Mouse (Mus musculus): ENCODE measurements around the gene Ak5. TPM values are rescaled to one million over a fixed set of nuclear protein-coding genes. Genes with fewer than 3 reads are reported as not detected.

Gene Ak5
- polyA plus RNA-seq, 1 experiment from 2014 or later = 0.09 TPM

GRCm38 (mm10) chr3:152442795-152443194 lies 225.4 kb downstream of the Ak5 start:
- Histone ChIP-seq H3K9me3 (replicated peaks; ENCODE audit: control insufficient read depth, low read length) (no peaks in the 10 kb centered on the region), H3K9ac (ENCODE audit: low read depth, low read length) (no peak overlapping the region), H3K36me3 (ENCODE audit: control insufficient read depth, insufficient read depth) (no peaks in the 10 kb centered on the region), H3K4me1 (ENCODE audit: control insufficient read depth, low read depth, low read length) (no peaks in the 10 kb centered on the region; the same call in 1 of the 2 replicates), H3K27me3 (ENCODE audit: control insufficient read depth, insufficient read depth, low read depth, low read length) (no peaks in the 10 kb centered on the region), H3K27ac (ENCODE audit: low read length) (no peak overlapping the region), H3K4me3 (ENCODE audit: low read depth, low read length) (no peak overlapping the region), H3K4me2 (ENCODE audit: low read depth, low read length) (no peak overlapping the region)
- ATAC-seq (ENCODE audit: low read depth) = no peak
- 77% methylated on average over 4 of the region's 4 CpGs for WGBS (ENCODE audit: insufficient replicate concordance)

- H3K27me3 ChIP-seq (ENCODE audit: control insufficient read depth, insufficient read depth, low read depth, low read length) = no peaks in the 10 kb centered on the region
Observed at GRCm38 (mm10) chr3:152438068-152438467, 230.1 kb downstream of the Ak5 start.

GRCm38 (mm10) chr3:152435590-152435989 lies 232.6 kb downstream of the Ak5 start:
- Histone ChIP-seq H3K9me3 (replicated peaks; ENCODE audit: control insufficient read depth, low read length) (no peaks in the 10 kb centered on the region), H3K9ac (ENCODE audit: low read depth, low read length) (no peak overlapping the region), H3K4me1 (ENCODE audit: control insufficient read depth, low read depth, low read length) (no peaks in the 10 kb centered on the region; the same call in 1 of the 2 replicates), H3K4me2 (ENCODE audit: low read depth, low read length) (no peak overlapping the region), H3K27me3 (ENCODE audit: control insufficient read depth, insufficient read depth, low read depth, low read length) (no peaks in the 10 kb centered on the region), H3K36me3 (ENCODE audit: control insufficient read depth, insufficient read depth) (no peaks in the 10 kb centered on the region), H3K4me3 (ENCODE audit: low read depth, low read length) (no peak overlapping the region), H3K27ac (ENCODE audit: low read length) (no peak overlapping the region)
- ATAC-seq (ENCODE audit: low read depth) = no peak

More at GRCm38 (mm10) chr3:152438068-152438467, 230.1 kb downstream of the Ak5 start:
- peak; percentile 87 for ATAC-seq (ENCODE audit: low read depth)
- Histone ChIP-seq H3K27ac (ENCODE audit: low read length) (no peak overlapping the region), H3K9ac (ENCODE audit: low read depth, low read length) (no peak overlapping the region), H3K9me3 (replicated peaks; ENCODE audit: control insufficient read depth, low read length) (no peaks in the 10 kb centered on the region), H3K4me1 (ENCODE audit: control insufficient read depth, low read depth, low read length) (no peaks in the 10 kb centered on the region; the same call in 1 of the 2 replicates), H3K36me3 (ENCODE audit: control insufficient read depth, insufficient read depth) (no peaks in the 10 kb centered on the region), H3K4me3 (ENCODE audit: low read depth, low read length) (no peak overlapping the region), H3K4me2 (ENCODE audit: low read depth, low read length) (no peak overlapping the region)
- 74% methylated on average over 7 of the region's 7 CpGs for WGBS (ENCODE audit: insufficient replicate concordance)

- no peaks in the 10 kb centered on the region for H3K27me3 ChIP-seq (ENCODE audit: control insufficient read depth, insufficient read depth, low read depth, low read length)
- ATAC-seq (ENCODE audit: low read depth) = no peak
- H3K4me2 ChIP-seq (ENCODE audit: low read depth, low read length) = no peak overlapping the region
- peaks cover 9% of the 10 kb centered on the region; the same call in 1 of the 2 replicates for H3K36me3 ChIP-seq (ENCODE audit: control insufficient read depth, insufficient read depth)
- no peaks in the 10 kb centered on the region; the same call in 1 of the 2 replicates for H3K4me1 ChIP-seq (ENCODE audit: control insufficient read depth, low read depth, low read length)
- 80% methylated on average over 7 of the region's 7 CpGs for WGBS (ENCODE audit: insufficient replicate concordance)
- no peak overlapping the region for H3K4me3 ChIP-seq (ENCODE audit: low read depth, low read length)
- H3K9me3 ChIP-seq (replicated peaks; ENCODE audit: control insufficient read depth, low read length) = no peaks in the 10 kb centered on the region
- no peak overlapping the region for H3K27ac ChIP-seq (ENCODE audit: low read length)
- no peak overlapping the region for H3K9ac ChIP-seq (ENCODE audit: low read depth, low read length)
Observed at GRCm38 (mm10) chr3:152432677-152433076, 235.5 kb downstream of the Ak5 start.

GRCm38 (mm10) chr3:152428925-152429324 lies 239.2 kb downstream of the Ak5 start:
- 85% methylated on average over 8 of the region's 8 CpGs for WGBS (ENCODE audit: insufficient replicate concordance)
- H3K27me3 ChIP-seq (ENCODE audit: control insufficient read depth, insufficient read depth, low read depth, low read length) = no peaks in the 10 kb centered on the region
- no peak overlapping the region for H3K4me3 ChIP-seq (ENCODE audit: low read depth, low read length)
- peaks cover 15% of the 10 kb centered on the region; the same call in 1 of the 2 replicates for H3K36me3 ChIP-seq (ENCODE audit: control insufficient read depth, insufficient read depth)
- no peak overlapping the region for H3K4me2 ChIP-seq (ENCODE audit: low read depth, low read length)
- ATAC-seq (ENCODE audit: low read depth) = no peak
- no peaks in the 10 kb centered on the region; the same call in 1 of the 2 replicates for H3K4me1 ChIP-seq (ENCODE audit: control insufficient read depth, low read depth, low read length)
- no peak overlapping the region for H3K9ac ChIP-seq (ENCODE audit: low read depth, low read length)
- no peaks in the 10 kb centered on the region for H3K9me3 ChIP-seq (replicated peaks; ENCODE audit: control insufficient read depth, low read length)
- H3K27ac ChIP-seq (ENCODE audit: low read length) = no peak overlapping the region

Other genes starting within 250 kb of the Ak5 start
- gene Pigk, start 45.7 kb upstream of the Ak5 start, polyA plus RNA-seq (2015; fragmentation: Nextera tagmentation; extraction: Ambion mirVana) = 20.1 and 22.1 TPM in 2 replicates

Measured in liver, embryonic 16.5 days (tissue).